Mouse (Mus musculus) 416B (cell line): ENCODE measurements around the gene Kcng3.

Source experiments
- DNase-seq: peaks from one replicate; pipeline ENCODE4 v3.0.0; 2011; ENCODE audit warnings: low read depth

Gene Kcng3

DNA sequence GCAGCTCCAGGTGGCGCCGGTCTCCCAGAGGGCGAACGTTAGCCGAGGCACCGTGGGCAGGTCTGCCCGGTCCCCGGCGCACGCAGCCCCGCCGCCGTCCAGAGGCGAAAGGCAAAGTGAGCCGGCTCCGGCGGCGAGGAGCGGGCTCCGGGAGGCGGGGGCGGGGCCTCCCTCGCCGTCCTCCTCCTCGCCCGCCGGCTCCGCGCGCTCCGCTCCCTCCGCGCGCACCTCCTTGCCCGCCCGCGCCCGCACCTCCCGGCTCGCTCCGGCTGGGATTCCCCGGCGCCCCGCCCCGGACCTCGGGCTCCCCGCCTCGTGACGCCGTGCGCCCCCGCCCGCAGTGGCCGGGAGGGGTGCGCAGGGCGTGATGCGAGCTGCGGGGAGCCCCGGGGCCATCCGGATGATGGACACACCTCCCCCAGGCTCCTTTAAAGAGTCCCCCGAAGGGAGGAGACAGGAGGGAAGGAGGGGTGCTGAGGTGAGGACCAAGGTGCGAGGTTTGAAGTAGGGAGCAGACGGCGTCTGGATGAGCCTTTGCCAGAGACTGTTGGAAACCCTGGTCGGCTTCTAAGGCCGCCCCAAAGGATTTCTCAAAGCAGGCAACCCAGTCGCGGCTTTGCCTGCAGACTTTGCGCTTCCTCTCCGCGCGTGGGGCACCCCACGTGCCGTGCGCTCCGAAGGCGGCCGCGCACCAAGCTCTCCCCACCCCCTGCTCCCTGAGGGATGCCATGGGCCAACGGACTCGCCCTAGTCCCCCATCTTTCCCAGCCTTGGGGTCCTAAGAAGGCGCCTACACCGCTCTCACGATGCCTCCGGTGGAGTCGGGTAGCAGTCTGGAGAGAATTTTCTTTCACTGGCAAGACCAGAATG is at the start of gene Kcng3:
Gene Kcng3 (minus strand): TSS at position 113 of the 870 bp plus-strand sequence.
- no peak for DNase-seq

GRCm38 (mm10) chr17:83677370-83677769 is 45.7 kb upstream of the Kcng3 start:
- DNase-seq, result no peak

- DNase-seq, result no peak
These were observed 41.0 kb upstream of the Kcng3 start for GRCm38 (mm10) chr17:83672685-83673084.

GRCm38 (mm10) chr17:83667934-83668690 is 36.4 kb upstream of the Kcng3 start:
- peak; percentile 4 for DNase-seq

- peak; percentile 76 for DNase-seq
These were observed 35.0 kb upstream of the Kcng3 start for GRCm38 (mm10) chr17:83666597-83667287.

DNA sequence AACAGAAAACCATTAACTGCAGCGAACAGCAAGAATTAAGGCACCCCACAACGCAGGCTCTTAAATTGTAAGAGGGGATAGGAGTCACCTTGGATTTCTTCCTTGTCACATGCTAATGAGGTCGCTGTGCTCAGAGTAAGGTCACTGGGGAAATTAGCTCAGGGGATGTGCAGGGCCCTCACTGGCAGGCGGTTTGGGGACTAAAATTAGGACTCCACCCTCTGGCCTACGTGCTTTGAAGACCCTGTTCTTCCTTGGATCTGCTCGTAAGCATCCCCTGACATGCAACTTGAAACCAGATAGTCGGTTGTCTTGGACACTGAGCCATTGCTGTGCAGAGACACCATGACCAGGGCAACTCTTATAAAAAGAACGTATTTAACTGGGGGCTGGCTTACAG is 33.1 kb upstream of the Kcng3 start:
- no peak for DNase-seq

GRCm38 (mm10) chr17:83658943-83659342 is 27.2 kb upstream of the Kcng3 start:
- DNase-seq, result no peak

DNA sequence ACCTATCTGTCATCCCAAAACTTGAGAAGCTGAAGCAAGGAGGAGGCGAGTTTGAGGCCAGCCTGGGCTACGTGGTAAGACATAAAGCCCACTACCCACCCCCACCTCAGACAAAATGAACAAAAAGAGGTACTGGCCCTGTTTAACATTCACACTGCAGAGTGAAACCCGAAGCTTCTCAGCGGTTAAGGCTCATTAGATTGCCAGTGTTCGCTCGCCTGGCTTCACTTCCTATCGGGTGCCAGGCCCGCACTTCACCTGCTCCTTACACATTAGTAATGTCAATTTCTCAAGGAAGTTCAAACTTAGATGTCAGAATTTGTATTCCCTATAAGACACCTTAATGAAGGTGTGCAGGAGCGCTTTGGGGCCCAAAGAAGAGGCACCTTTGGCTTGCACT is 25.7 kb upstream of the Kcng3 start:
- DNase-seq, result no peak

DNA sequence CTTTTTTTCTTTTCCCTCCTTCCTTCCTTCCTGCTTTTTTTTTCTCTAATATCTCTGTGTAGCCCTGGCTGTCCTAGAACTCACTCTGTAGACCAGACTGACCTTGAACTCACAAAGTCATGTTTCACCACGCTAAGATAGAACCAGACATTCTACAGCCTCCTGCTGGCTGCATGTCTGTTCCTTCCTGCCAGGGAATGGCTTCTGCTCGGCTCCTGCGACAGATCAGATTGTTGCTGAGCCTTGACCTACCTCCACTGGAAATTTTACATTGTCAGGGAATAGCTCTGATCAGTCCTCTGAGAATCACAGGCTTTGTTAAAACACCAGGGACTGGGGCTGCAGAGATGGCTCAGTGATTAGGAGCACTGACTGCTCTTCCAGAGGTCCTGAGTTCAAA is 24.0 kb upstream of the Kcng3 start:
- no peak for DNase-seq

GRCm38 (mm10) chr17:83654651-83655136 is 23.0 kb upstream of the Kcng3 start:
- peak; percentile 77 for DNase-seq

GRCm38 (mm10) chr17:83653635-83654034 is 21.9 kb upstream of the Kcng3 start:
- DNase-seq, result no peak

- no peak for DNase-seq
These were observed 19.4 kb upstream of the Kcng3 start for GRCm38 (mm10) chr17:83650932-83651682.

DNA sequence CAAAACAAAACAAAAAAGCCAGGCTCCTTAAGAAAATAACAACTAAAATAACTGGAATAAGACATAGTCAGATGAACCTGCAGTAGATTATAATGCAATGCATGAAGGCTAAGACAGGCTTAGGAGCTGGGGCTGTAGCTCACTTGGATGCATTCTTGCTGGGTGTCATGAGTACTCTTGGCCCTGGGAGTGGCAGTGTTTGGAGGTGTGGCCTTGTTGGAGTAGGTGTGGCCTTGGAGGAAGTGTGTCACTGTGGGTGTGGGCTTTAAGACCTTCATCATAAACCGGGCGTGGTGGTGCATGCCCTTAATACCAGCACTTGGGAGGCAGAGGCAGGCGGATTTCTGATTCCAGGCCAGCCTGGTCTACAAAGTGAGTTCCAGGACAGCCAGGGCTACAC is 18.3 kb upstream of the Kcng3 start:
- no peak for DNase-seq

DNA sequence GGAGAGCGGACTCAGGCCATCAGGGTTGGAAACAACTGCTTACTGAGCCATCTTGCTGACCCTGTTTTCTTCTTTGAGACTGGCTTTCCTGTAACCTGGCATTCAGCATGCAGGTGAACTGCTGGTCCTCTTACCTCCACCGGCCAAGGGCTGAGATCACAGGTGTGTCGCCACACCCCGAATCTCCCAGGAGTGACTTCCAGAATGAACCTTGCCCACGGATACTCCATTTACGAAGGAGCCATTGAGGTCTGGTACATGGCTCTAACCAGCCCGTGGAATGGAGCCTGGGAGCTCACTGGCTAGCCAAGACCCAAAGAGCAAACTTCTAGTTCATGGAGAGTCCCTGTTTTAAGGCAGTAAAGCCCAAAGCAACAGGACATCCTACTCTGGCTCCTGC is 15.7 kb upstream of the Kcng3 start:
- no peak for DNase-seq

DNA sequence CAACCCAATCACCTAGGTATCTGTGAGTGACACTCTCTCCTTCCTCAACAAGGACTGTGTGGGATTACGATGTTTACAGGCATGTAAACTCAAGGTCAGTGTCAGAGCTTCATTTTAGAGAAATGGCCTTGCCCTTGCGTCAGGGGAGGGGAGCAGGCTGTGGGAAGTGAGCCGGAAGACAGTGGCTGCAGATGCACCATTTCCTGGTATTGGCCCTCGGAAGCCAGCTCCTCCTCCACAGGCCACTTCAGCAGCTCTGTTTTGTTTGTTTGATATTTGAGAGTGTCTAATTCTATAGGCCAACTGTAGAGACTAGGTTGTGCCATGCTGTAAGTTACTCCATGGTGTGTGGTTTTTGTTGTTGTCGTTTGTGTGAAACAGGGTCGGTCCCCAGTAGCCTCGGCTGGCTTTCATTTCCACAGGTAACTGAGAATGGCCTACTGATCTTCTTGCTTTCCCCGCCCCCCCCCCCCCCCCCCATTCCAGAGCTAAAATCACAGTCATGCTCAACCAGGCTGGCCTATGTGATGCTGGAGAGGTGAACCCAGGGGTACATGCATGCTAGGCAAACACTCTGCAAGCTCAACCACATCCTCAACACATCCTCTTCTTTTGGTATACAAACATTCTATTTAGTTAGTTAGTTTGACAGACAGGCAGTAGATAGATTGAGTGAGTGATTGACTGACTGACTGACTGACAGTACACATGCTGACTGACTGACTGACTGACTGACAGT is 14.9 kb upstream of the Kcng3 start:
- DNase-seq, result no peak

DNA sequence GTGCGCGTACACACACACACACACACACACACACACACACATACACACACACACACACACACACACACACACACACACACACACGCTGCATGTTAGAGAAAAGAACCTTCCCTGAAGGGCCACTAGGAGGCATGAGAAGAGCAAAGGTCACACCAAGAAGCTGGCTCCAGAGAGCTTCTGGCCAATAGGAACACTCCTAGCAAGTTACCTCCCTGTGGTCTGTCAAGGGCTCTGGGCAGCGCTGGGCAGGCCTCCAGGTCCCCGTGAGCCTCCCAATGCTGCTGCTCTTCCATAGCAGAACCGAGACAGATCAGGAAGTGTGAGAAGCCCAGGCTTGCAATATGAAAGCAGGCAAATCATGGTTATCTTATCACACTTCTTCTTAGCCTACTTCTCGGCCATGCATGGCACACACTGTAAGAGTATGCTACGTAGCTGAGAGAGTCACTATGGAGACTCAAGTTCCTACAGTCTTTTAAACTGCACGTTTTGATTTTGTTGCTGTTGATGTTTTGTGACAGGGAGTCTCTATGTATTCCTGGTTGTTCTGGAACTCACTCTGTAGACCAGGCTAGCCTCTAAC is 13.6 kb upstream of the Kcng3 start:
- DNase-seq, result peak; percentile 86

GRCm38 (mm10) chr17:83637393-83637792 is 5.7 kb upstream of the Kcng3 start:
- DNase-seq, result peak; percentile 39

DNA sequence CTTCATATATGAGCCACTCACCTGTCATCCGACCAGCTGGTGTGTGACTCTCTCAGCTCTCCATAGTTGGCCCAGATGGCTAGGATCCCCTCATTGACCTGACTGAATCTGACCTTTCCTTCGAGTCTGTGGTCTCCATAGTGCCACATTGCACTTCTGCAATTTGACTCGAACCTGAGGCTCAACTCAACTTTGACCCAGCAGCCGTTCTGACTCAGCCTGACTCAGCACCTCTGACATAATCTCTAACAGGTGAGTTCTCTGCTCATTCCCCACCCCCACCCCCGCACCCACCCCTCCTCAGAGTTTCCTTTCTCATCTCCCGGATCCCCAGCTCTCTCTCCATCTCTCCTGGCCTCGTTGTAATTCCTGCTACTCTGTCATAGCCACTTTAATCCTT is 4.7 kb upstream of the Kcng3 start:
- DNase-seq, result no peak

GRCm38 (mm10) chr17:83632653-83633570 is 1.2 kb upstream of the Kcng3 start:
- DNase-seq, result peak; percentile 46
